Mouse (Mus musculus): ENCODE results near the gene 2300002M23Rik. TPM values are rescaled to one million over a fixed set of nuclear protein-coding genes. Genes with fewer than 3 reads are reported as not detected.

2300002M23Rik gene
- polyA plus RNA-seq, 1 experiment from 2014 or later, result not detected

DNA sequence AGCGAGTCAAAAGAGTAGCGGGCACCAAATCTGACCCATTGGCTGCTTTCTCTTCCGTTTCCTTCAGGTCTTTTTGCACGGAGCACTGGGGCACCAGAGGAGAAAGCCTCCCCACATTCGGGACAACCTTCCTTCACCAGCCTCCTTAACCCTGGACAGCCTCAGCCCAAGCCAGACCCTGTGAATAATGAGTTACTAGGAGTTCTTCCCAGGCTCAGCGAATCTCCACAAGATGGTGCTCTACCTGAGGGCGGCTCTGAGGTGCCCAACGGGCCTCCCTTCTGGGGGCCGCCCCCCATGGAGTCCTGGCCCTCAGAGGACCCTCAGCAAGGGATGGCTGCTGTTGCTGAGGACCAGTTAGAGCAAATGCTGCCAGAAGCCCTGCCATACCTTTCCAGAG is 517 bp downstream of the 2300002M23Rik start:
- H3K4me2 ChIP-seq (ENCODE audit: low read depth, low read length, severe bottlenecking), result no peak overlapping the region
- 23% methylated on average over 9 of the region's 9 CpGs for WGBS
- H3K27me3 ChIP-seq (ENCODE audit: control insufficient read depth, insufficient read depth, low read length), result peaks cover 11% of the 10 kb centered on the region; the same call in 1 of the 2 replicates
- H3K27ac ChIP-seq (ENCODE audit: low read depth, low read length), result no peak overlapping the region
- H3K4me3 ChIP-seq (ENCODE audit: low read depth, low read length), result no peak overlapping the region
- H3K9me3 ChIP-seq (ENCODE audit: control insufficient read depth, low read length), result no peaks in the 10 kb centered on the region
- H3K4me1 ChIP-seq (replicated peaks; ENCODE audit: control insufficient read depth, insufficient read depth, low read length), result peaks cover 7% of the 10 kb centered on the region; the same call in 1 of the 2 replicates
- H3K9ac ChIP-seq (ENCODE audit: low read length), result no peak overlapping the region
- ATAC-seq (replicated peaks; ENCODE audit: low FRiP score), result no peak
- no peaks in the 10 kb centered on the region for H3K36me3 ChIP-seq (ENCODE audit: control insufficient read depth, insufficient read depth, low read length)
- no peak for DNase-seq (ENCODE audit: low spot score)

DNA sequence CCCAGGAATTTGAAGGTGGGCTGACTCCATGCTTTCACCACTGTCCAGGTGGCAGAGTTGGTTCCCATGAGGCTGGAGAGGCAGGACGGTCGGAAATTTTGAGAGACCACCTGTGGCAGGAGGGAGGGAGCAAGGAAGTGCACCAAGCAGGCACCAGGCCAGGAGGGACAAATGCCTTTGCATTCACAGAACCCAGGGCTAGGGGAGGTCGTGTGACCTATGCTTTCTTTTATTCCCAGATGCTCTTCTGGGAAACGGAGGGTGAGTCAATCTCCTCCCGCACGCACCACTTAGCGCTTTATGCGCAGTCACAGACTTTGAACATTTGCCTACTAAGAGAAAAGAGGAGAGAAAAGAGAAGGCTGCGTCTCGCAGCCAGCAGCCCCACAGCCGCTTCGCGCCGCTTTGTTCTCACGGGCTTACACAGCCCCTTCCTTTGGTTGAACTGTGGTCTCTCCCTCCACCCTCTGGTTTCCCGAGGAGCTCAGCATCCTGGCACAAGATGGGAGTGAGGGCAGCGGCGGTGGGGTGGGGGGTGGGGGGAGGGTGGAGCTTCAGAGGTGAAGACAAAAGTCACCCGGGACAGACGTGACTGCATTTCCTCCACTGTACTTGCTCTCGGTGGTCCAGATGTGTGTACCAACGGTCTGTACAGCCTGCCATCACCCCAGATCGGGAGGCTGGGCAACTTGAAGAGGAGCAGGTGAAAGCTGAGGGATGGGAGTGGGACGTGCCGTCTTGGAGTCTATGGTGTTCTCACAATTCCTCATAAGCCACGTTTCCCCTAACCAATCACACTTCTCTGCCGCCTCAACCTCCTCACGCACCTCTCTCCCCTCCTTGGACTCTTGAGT is 2.1 kb downstream of the 2300002M23Rik start:
- Histone ChIP-seq H3K4me3 (ENCODE audit: low read depth, low read length) (peak overlapping the region; percentile 23), H3K36me3 (ENCODE audit: control insufficient read depth, insufficient read depth, low read length) (no peaks in the 10 kb centered on the region), H3K27ac (ENCODE audit: low read depth, low read length) (no peak overlapping the region), H3K9ac (ENCODE audit: low read length) (peak overlapping the region; percentile 55), H3K27me3 (ENCODE audit: control insufficient read depth, insufficient read depth, low read length) (peaks cover 11% of the 10 kb centered on the region; the same call in 1 of the 2 replicates), H3K9me3 (ENCODE audit: control insufficient read depth, low read length) (no peaks in the 10 kb centered on the region), H3K4me2 (ENCODE audit: low read depth, low read length, severe bottlenecking) (peak overlapping the region; percentile 50), H3K4me1 (replicated peaks; ENCODE audit: control insufficient read depth, insufficient read depth, low read length) (peaks cover 7% of the 10 kb centered on the region; the same call in 1 of the 2 replicates)
- ATAC-seq (replicated peaks; ENCODE audit: low FRiP score), result peak; percentile 65; the same call in 1 of the 2 replicates
- peak; percentile 68 for DNase-seq (ENCODE audit: low spot score)
- 2% methylated on average over 28 of the region's 28 CpGs for WGBS

DNA sequence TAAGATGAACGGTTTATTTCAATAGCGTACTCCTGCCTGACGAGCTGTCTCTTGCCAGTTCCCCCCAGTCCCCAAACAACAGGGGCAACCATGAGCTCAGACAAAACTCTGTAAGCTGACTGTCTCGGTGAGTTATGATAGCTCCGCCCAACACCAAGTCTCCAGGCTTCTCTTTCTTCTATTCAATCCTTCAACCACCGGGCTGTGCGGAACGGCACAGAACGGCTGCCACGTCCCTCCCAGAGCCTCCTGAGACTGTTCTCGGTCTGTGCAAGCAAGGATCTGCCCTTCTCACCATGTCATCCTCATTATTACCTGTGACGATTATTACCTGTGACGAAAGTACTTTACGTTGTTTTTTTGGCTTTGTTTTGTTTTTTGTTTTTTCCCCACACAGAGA is 3.6 kb downstream of the 2300002M23Rik start:
- Histone ChIP-seq H3K4me2 (ENCODE audit: low read depth, low read length, severe bottlenecking) (no peak overlapping the region), H3K9me3 (ENCODE audit: control insufficient read depth, low read length) (no peaks in the 10 kb centered on the region), H3K36me3 (ENCODE audit: control insufficient read depth, insufficient read depth, low read length) (no peaks in the 10 kb centered on the region), H3K4me3 (ENCODE audit: low read depth, low read length) (no peak overlapping the region), H3K27ac (ENCODE audit: low read depth, low read length) (no peak overlapping the region), H3K4me1 (replicated peaks; ENCODE audit: control insufficient read depth, insufficient read depth, low read length) (peaks cover 7% of the 10 kb centered on the region; the same call in 1 of the 2 replicates), H3K9ac (ENCODE audit: low read length) (no peak overlapping the region), H3K27me3 (ENCODE audit: control insufficient read depth, insufficient read depth, low read length) (peaks cover 11% of the 10 kb centered on the region; the same call in 1 of the 2 replicates)
- whole genome bisulfite sequencing, result 84% methylated on average over 14 of the region's 14 CpGs
- no peak for ATAC-seq (replicated peaks; ENCODE audit: low FRiP score)
- DNase-seq (ENCODE audit: low spot score), result no peak

DNA sequence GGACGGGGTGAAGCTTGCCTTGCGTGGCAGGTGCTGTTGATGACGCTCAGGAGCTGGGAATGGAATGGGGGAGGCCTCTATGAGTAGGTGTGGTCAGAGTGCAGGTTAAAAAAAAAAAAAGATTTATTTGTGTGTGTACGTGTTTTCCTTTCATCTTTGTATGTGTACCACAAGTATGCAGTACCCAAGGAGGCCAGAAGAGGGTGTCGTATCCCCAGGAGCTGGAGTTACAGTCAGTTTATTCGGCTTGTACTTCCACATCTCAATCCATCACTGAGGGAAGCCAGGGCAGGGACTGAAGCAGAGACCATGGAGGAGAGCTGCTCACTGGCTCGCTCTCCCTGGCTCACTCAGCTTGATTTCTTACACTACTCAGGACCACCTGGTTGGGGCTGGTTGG is 4.2 kb downstream of the 2300002M23Rik start:
- DNase-seq (ENCODE audit: low spot score) (no peak), ATAC-seq (replicated peaks; ENCODE audit: low FRiP score) (no peak)
- no peak overlapping the region for H3K4me3 ChIP-seq (ENCODE audit: low read depth, low read length)
- H3K27ac ChIP-seq (ENCODE audit: low read depth, low read length), result no peak overlapping the region
- no peaks in the 10 kb centered on the region for H3K36me3 ChIP-seq (ENCODE audit: control insufficient read depth, insufficient read depth, low read length)
- WGBS, result 95% methylated on average over 7 of the region's 7 CpGs
- H3K9me3 ChIP-seq (ENCODE audit: control insufficient read depth, low read length), result no peaks in the 10 kb centered on the region
- H3K4me1 ChIP-seq (replicated peaks; ENCODE audit: control insufficient read depth, insufficient read depth, low read length), result peaks cover 7% of the 10 kb centered on the region; the same call in 1 of the 2 replicates
- H3K27me3 ChIP-seq (ENCODE audit: control insufficient read depth, insufficient read depth, low read length), result peaks cover 11% of the 10 kb centered on the region; the same call in 1 of the 2 replicates
- H3K4me2 ChIP-seq (ENCODE audit: low read depth, low read length, severe bottlenecking), result no peak overlapping the region
- H3K9ac ChIP-seq (ENCODE audit: low read length), result no peak overlapping the region

DNA sequence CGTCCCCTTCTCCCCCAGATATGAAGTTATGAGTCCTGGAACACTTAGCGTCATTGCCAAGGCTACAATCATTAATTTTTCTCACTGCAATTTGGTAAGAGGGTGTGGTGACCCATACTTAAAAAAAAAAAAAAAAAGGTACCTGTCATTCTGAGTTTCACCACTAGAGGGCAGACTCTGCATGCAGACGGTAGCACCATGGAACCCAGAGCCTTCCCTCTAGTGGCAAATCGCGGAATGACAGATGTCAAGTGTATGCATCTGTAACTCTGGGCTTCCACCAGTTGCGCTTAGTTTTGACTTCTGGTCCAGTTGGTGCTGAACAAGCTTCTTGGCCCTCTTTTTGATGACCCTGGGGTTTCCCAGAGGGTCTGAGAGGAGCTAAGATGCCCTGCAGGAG is 11.0 kb downstream of the 2300002M23Rik start:
- Histone ChIP-seq H3K4me3 (ENCODE audit: low read depth, low read length) (no peak overlapping the region), H3K4me2 (ENCODE audit: low read depth, low read length, severe bottlenecking) (no peak overlapping the region), H3K4me1 (replicated peaks; ENCODE audit: control insufficient read depth, insufficient read depth, low read length) (no peaks in the 10 kb centered on the region), H3K36me3 (ENCODE audit: control insufficient read depth, insufficient read depth, low read length) (no peaks in the 10 kb centered on the region), H3K9ac (ENCODE audit: low read length) (no peak overlapping the region), H3K27ac (ENCODE audit: low read depth, low read length) (no peak overlapping the region), H3K9me3 (ENCODE audit: control insufficient read depth, low read length) (no peaks in the 10 kb centered on the region), H3K27me3 (ENCODE audit: control insufficient read depth, insufficient read depth, low read length) (no peaks in the 10 kb centered on the region)
- 20% methylated on average over 6 of the region's 6 CpGs for WGBS
- DNase-seq (ENCODE audit: low spot score) (peak; percentile 89), ATAC-seq (replicated peaks; ENCODE audit: low FRiP score) (0 out of 2 replicates have a peak, but pooled peaks have one; percentile 49)

DNA sequence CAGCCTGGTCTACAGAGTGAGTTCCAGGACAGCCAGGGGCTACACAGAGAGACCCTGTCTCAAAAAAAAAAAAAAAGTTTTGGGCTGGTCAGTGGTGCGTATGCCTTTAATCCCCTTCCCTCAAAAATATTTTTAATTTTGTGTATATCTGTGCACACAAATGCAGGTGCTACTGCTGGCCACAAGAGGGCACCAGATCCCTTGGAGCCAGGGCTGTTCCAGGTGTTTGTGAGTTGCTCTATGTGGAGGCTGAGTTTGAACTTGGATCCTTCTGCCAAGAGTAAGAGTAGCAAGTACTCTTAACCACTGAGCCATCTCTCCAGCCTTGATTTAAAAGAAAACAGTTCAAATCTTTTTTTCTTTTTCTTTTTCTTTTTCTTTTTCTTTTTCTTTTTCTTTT is 15.7 kb downstream of the 2300002M23Rik start:
- Histone ChIP-seq H3K27me3 (ENCODE audit: control insufficient read depth, insufficient read depth, low read length) (no peaks in the 10 kb centered on the region), H3K4me2 (ENCODE audit: low read depth, low read length, severe bottlenecking) (no peak overlapping the region), H3K9me3 (ENCODE audit: control insufficient read depth, low read length) (no peaks in the 10 kb centered on the region), H3K36me3 (ENCODE audit: control insufficient read depth, insufficient read depth, low read length) (no peaks in the 10 kb centered on the region), H3K4me1 (replicated peaks; ENCODE audit: control insufficient read depth, insufficient read depth, low read length) (no peaks in the 10 kb centered on the region), H3K9ac (ENCODE audit: low read length) (no peak overlapping the region), H3K4me3 (ENCODE audit: low read depth, low read length) (no peak overlapping the region), H3K27ac (ENCODE audit: low read depth, low read length) (no peak overlapping the region)
- no peak for ATAC-seq (replicated peaks; ENCODE audit: low FRiP score)
- 96% methylated on average over 1 of the region's 1 CpGs for WGBS
- no peak for DNase-seq (ENCODE audit: low spot score)

DNA sequence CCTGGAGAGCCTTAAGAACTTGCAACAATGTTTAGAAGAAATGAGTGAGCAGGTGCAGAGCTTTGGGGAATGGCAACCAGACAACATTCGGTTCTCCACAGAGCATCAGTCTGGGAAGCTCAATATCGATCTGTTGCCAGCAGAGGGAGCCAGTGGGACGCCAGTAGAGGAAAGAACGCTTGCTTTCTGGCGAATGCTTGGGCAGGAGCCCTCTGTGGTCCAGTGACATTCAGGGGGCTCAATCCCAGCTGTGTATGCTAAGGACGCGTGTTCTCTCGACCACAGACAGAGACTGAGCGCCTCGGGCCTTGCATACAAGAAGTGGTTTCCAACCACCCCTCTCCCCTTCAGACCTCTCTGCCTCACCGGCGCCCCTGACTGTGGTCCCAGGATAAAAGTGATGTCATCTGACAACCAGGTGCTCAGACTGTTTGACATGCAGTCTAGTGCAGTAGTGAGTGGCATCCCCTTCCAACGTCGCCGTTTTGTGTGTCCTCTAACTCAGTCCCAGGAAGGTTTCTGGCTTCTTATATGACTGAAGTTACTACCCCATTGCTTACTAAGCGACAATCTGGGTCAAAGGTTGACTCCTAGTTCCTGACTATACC is 17.2 kb downstream of the 2300002M23Rik start:
- H3K4me3 ChIP-seq (ENCODE audit: low read depth, low read length), result no peak overlapping the region
- no peaks in the 10 kb centered on the region for H3K4me1 ChIP-seq (replicated peaks; ENCODE audit: control insufficient read depth, insufficient read depth, low read length)
- peak; percentile 87 for DNase-seq (ENCODE audit: low spot score)
- no peak overlapping the region for H3K9ac ChIP-seq (ENCODE audit: low read length)
- no peaks in the 10 kb centered on the region for H3K9me3 ChIP-seq (ENCODE audit: control insufficient read depth, low read length)
- H3K36me3 ChIP-seq (ENCODE audit: control insufficient read depth, insufficient read depth, low read length), result no peaks in the 10 kb centered on the region
- no peak; the same call in 1 of the 2 replicates for ATAC-seq (replicated peaks; ENCODE audit: low FRiP score)
- WGBS, result 19% methylated on average over 16 of the region's 16 CpGs
- no peaks in the 10 kb centered on the region for H3K27me3 ChIP-seq (ENCODE audit: control insufficient read depth, insufficient read depth, low read length)
- H3K27ac ChIP-seq (ENCODE audit: low read depth, low read length), result no peak overlapping the region
- no peak overlapping the region for H3K4me2 ChIP-seq (ENCODE audit: low read depth, low read length, severe bottlenecking)

DNA sequence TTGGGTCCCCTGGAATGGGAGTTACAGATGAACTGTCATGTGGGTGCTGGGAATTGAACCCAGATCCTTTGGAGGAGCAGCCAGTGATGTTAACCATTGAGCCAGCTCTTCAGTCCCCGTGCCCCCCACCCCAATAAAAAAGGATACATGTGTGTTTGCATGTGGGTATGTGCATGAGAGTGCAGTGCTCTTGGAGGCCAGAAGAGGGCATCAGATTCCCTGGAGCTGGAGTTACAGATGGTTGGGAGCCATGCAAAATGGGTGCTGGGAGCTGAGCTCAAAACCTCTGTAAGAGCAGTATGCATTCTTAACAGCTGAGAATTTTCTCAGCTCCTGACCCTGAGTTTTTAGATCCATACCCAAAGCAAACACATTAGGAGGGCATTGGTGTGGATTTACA is 20.0 kb downstream of the 2300002M23Rik start:
- DNase-seq (ENCODE audit: low spot score) (no peak), ATAC-seq (replicated peaks; ENCODE audit: low FRiP score) (no peak)
- no peak overlapping the region for H3K27ac ChIP-seq (ENCODE audit: low read depth, low read length)
- no peaks in the 10 kb centered on the region for H3K36me3 ChIP-seq (ENCODE audit: control insufficient read depth, insufficient read depth, low read length)
- no peaks in the 10 kb centered on the region for H3K27me3 ChIP-seq (ENCODE audit: control insufficient read depth, insufficient read depth, low read length)
- H3K4me1 ChIP-seq (replicated peaks; ENCODE audit: control insufficient read depth, insufficient read depth, low read length), result no peaks in the 10 kb centered on the region
- WGBS, result 74% methylated on average over 1 of the region's 1 CpGs
- H3K4me2 ChIP-seq (ENCODE audit: low read depth, low read length, severe bottlenecking), result no peak overlapping the region
- H3K9ac ChIP-seq (ENCODE audit: low read length), result no peak overlapping the region
- no peak overlapping the region for H3K4me3 ChIP-seq (ENCODE audit: low read depth, low read length)
- H3K9me3 ChIP-seq (ENCODE audit: control insufficient read depth, low read length), result no peaks in the 10 kb centered on the region
